Mouse (Mus musculus) spleen, adult 2 months (tissue): ENCODE measurements around the gene Aqp11. TPM values are rescaled to one million over a fixed set of nuclear protein-coding genes. Genes with fewer than 3 reads are reported as not detected.
A peak's percentile ranks its signal among the peaks of the same experiment; 100 is the strongest.

ENCODE experiments used
- DNase-seq, 2 experiments: peaks; one replicate each; pipeline versions ENCODE4 v3.0.0 to v3.0.0-alpha.2; 2012 to 2021; ENCODE audit warnings: low spot score in 2 of 2, low read depth in 1 of 2
- H3K27ac ChIP-seq: fragments of 200-500 bp; 2 replicates; pipeline ENCODE4 v1.5.1; 2012; ENCODE audit warnings: low read length, inconsistent platforms; ENCODE audit not compliant: insufficient read depth
- H3K27me3 ChIP-seq: fragments of 200-500 bp; 2 replicates; pipeline ENCODE4 v1.6.1; 2012; ENCODE audit warnings: mild to moderate bottlenecking, moderate library complexity, low read length, inconsistent platforms; ENCODE audit not compliant: control insufficient read depth, insufficient read depth
- H3K36me3 ChIP-seq: fragments of 200-500 bp; 2 replicates; pipeline ENCODE4 v1.6.1; 2012; ENCODE audit warnings: mild to moderate bottlenecking, low read length, inconsistent platforms; ENCODE audit not compliant: control insufficient read depth, insufficient read depth
- H3K4me1 ChIP-seq: fragments of 200-500 bp; 2 replicates; pipeline ENCODE4 v1.6.1; 2011; ENCODE audit warnings: inconsistent platforms; ENCODE audit not compliant: control insufficient read depth, insufficient read depth, insufficient read length
- H3K4me3 ChIP-seq: fragments of 200-500 bp; 2 replicates; pipeline ENCODE4 v1.5.1; 2011; ENCODE audit warnings: mild to moderate bottlenecking, inconsistent platforms; ENCODE audit not compliant: insufficient read depth, insufficient read length; ENCODE audit errors: extremely low read depth
- CTCF ChIP-seq: fragments of 200-500 bp; IDR thresholded peaks from 2 replicates; pipeline ENCODE4 v1.5.1; 2011; ENCODE audit warnings: mild to moderate bottlenecking, inconsistent platforms; ENCODE audit not compliant: insufficient read depth, insufficient read length, insufficient replicate concordance; ENCODE audit errors: extremely low read depth
- POLR2A ChIP-seq: fragments of 200-500 bp; IDR thresholded peaks from 2 replicates; pipeline ENCODE4 v1.6.1; 2011; ENCODE audit warnings: low read depth, low read length, inconsistent platforms
- WGBS: fragments of 180-500 bp; shearing (Covaris S2); methylation state at CpG from one replicate; pipeline ENCODE4 v1.1.7; 2018; 5-methylcytosine and 5-hydroxymethylcytosine counted together
- polyA plus RNA-seq: library from polyadenylated mRNA; depleted of rRNA; stranded (reverse); fragments of >200 nt; gene quantifications from 2 replicates; pipeline ENCODE4 v1.2.3, GENCODE M21; 2012

Gene Aqp11
- polyA plus RNA-seq, 1 experiment, result 0.78 TPM

DNA sequence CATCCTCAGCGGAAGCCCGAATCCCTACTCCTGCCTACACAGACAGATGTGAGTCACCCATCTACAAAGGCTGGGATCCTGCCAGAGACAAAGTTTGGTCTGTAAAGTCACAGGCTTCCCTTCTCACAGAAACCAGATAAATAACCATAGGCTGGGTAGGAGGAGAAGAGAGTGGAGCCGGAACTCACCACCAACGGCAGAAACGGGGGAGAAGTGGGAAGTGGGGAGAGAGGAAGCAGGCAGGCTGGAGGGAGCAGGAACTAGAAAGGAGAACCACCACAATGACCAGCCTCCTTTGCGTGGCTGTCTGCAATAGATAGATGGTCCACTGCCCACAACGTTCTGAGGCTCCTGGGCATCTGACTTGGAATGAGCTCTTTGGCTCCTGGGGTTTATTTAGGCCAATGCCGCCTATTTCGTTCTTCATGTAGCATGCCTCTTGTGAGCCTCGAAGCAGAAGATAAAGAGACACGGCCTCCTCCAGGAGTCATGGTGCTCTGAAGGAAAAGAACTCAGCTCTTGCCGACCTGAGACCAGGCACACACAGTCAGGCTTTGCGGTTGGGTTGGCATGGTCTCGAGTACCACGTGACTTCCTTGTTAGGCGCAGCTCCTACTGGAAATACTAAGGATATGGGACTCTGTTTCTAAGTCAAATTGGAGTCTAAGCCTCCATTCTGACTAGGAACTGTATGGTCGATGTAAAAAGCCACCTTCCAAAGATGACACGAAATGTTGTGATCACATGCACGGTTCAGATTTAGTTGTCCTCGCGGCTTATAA is 27.3 kb upstream of the Aqp11 start:
- H3K4me1 ChIP-seq, result no peaks in the 10 kb centered on the region
- H3K4me3 ChIP-seq, result no peak overlapping the region
- no peaks in the 10 kb centered on the region for H3K27me3 ChIP-seq
- no peak for DNase-seq
- no peak for TF ChIP-seq POLR2A
- no peak for TF ChIP-seq CTCF
- H3K27ac ChIP-seq, result no peak overlapping the region
- H3K36me3 ChIP-seq, result no peaks in the 10 kb centered on the region
- WGBS, result 55% methylated on average over 21 of the region's 21 CpGs

DNA sequence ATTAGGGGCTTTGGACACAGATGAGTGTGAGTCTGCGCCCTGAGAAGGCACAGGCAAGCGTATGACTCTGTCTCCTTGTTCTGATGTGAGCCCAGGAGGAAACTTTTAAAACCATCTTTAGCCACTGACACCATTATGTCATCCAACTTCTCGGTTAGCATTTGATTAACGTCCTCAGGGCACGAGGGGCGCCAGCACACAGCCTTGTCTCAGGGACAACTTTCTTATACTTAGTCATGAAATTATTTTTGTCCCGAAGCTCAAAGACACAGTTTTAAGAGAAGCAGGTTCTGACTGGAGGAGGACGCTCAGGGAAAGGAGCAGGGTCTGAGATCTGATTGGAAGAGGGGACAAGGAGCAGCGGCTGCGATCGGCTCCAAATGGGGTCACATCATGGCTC is 26.5 kb upstream of the Aqp11 start:
- DNase-seq, result no peak
- WGBS, result 67% methylated on average over 11 of the region's 11 CpGs
- H3K4me1 ChIP-seq, result no peaks in the 10 kb centered on the region
- H3K27ac ChIP-seq, result no peak overlapping the region
- no peaks in the 10 kb centered on the region for H3K36me3 ChIP-seq
- TF ChIP-seq CTCF (no peak), POLR2A (no peak)
- no peak overlapping the region for H3K4me3 ChIP-seq
- no peaks in the 10 kb centered on the region for H3K27me3 ChIP-seq

DNA sequence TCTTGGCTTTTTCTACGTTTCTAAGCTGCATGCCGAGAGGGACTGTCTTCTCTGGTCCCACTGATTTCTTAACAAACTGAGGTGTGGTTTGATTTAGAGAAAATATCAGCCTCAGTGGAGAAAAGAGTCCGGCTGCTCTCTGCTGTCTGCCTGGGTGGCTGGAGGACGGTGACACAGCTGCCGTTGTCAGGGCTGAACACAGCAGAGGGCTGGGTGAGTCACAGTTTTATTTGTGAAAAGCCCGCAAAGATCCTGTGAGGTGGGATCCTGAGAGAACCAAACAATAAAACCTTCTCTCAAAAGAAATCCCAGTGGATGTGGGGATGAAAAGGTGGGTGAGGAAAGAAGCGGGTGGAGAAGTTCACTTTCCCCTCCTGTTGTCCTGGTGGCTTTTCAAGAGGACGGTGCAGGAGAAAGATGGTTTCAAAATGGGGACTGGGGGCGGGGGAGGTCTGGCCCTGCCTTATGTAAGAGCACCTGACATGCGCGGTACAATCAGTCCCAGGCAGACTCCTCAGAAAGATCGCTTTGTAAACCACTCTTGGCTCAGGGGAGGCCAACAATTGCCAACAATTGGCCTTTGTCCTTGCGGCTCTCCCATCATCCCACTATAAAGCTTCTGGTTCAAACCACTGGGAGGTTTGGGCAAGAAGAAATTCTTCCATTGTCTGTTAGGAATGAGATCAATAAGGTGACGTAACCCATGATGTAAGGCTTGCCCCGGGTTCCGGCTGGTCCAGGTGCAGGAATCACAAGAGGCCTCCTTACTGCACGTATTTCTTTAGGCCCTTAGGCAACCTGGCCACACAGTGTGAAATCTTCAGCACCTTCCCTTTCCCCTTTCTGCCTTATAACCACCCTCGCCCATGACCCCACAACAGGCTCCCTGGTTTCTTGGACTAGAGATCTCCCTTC is 19.1 kb upstream of the Aqp11 start:
- TF ChIP-seq POLR2A, result no peak
- TF ChIP-seq CTCF, result no peak
- H3K4me1 ChIP-seq, result no peaks in the 10 kb centered on the region
- H3K36me3 ChIP-seq, result no peaks in the 10 kb centered on the region
- H3K4me3 ChIP-seq, result no peak overlapping the region
- no peaks in the 10 kb centered on the region for H3K27me3 ChIP-seq
- 88% methylated on average over 18 of the region's 18 CpGs for WGBS
- H3K27ac ChIP-seq, result no peak overlapping the region
- DNase-seq, result no peak

DNA sequence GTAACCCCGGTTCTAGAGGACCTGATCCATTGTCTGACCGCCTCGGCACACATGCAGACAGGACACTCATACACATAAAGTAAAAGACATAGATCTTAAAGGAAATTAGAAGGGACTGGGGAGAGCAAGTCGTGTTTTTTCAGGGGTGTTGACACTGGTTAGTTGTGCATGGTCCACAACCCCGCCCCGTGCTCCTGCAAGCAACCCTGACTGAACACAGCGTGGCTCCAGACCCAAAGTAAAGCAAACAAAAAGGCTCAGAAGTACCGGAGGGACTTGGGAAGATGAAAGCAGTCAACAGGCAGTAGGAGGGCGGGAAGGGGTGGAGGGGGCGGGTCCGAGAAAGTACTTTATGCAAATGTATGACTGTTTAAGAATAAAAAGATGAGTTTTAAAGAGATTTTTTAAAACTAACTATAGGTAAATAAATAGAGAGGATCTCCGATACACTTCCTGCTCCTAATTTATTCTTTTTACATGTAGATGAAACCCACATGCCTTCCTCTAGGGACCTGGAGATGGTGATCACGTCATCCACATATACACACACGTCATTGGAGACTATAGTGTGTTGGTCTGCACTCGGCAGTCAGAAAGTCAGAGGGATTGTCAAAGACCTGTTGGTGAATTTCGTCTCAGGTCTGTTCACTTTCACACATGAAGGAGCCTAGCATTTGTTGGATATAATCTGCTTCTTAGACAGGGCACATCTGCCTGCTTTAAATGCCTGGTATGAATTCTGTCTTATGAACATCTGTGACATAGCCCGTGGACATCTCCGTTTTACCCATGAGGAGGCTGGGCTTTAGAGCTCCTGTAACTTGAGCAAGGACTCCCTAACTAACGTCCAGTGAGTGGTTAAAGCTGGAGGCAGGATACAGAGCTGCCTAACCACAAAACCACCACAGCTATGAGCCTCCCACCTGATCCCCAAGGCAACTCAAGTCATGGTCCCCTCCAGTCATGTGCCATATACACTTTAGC is 11.4 kb upstream of the Aqp11 start:
- peak; percentile 11 to 32 for DNase-seq
- peak overlapping the region; percentile 85 for H3K27ac ChIP-seq
- peaks cover 5% of the 10 kb centered on the region; the same call in 1 of the 2 replicates for H3K4me1 ChIP-seq
- WGBS, result 3% methylated on average over 19 of the region's 19 CpGs
- peak overlapping the region; percentile 63 for H3K4me3 ChIP-seq
- no peaks in the 10 kb centered on the region for H3K27me3 ChIP-seq
- no peaks in the 10 kb centered on the region for H3K36me3 ChIP-seq
- TF ChIP-seq POLR2A, result no peak; the same call in 1 of the 2 replicates
- TF ChIP-seq CTCF, result no peak

DNA sequence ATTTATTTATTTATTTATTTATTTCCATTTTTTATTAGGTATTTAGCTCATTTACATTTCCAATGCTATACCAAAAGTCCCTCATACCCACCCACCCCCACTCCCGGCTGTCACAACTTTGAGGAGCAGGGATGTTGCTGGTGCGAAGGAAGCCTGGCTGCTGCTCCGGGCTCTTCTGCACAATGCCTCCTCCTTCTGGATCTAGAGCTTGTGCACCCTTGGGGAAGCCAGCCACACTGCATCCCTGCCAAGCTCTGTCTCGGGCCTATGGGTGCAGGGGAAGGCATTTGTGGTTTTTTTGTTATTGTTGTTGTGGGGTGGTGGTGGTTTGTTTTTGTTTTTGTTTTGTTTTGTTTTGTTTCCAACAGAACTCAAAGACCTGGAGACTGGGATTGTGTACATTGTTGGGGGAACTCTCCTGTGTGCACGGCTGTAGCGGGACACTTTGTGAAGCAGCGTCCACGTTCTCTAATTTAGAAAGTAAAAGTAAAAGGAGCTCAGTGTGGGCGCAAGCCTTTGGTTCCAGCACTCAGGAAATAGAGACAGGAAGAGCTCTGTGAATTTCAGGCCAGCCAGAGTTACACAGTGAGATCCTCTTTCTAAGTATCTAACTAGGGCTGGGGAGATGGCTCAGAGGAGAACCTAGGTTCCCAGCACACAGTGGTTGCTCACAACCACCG is 10.6 kb upstream of the Aqp11 start:
- TF ChIP-seq POLR2A (no peak), CTCF (no peak)
- H3K4me3 ChIP-seq, result peak overlapping the region; percentile 63
- H3K36me3 ChIP-seq, result no peaks in the 10 kb centered on the region
- H3K27ac ChIP-seq, result peak overlapping the region; percentile 85
- 5% methylated on average over 10 of the region's 10 CpGs for WGBS
- no peaks in the 10 kb centered on the region for H3K27me3 ChIP-seq
- peak; percentile 30 to 41 for DNase-seq
- H3K4me1 ChIP-seq, result peaks cover 5% of the 10 kb centered on the region; the same call in 1 of the 2 replicates

DNA sequence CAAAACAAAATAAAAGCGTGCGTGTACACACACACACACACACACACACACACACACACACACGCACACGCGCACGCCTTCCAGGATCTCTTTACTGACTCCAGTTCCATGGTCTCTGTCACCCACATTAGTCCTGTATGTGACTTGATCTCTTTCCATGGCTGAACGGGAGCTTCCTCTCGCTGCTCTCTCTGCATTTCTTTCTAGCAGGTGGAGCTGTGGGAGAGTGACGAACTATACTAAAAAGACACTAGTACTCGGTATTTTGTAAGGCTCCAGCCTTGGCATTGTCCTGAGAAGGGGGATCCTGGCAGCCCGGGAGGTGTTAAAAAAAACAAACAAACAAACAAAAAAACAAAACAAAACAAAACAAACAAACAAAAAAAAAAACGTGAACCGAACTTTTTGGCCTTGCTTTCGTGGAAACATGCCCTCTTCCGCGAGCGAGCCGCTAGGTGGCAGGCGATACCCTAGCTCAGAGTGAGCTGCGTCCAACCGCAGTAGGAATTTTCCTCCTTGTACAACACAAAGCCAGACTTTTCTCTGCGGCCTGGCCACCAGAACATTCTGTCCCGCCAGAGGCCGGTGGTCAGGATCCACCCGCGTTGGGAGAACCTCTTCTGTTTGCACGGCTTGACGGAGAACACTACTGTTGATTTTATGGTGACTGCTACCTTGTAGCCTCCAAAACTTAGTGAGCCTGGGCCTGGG is 9.9 kb upstream of the Aqp11 start:
- H3K36me3 ChIP-seq, result no peaks in the 10 kb centered on the region
- no peaks in the 10 kb centered on the region for H3K27me3 ChIP-seq
- TF ChIP-seq POLR2A (no peak), CTCF (peak; percentile 88)
- DNase-seq, result peak; percentile 44 to 76
- H3K4me3 ChIP-seq, result peak overlapping the region; percentile 53
- peaks cover 5% of the 10 kb centered on the region; the same call in 1 of the 2 replicates for H3K4me1 ChIP-seq
- 22% methylated on average over 28 of the region's 28 CpGs for WGBS
- H3K27ac ChIP-seq, result peak overlapping the region; percentile 48; the same call in 1 of the 2 replicates
